Mouse (Mus musculus) CH12.LX (cell line): ENCODE results near the gene Ak9.

Experiments used
- CTCF ChIP-seq, 2 experiments: IDR thresholded peaks in 1 of 2; conservative IDR thresholded peaks in 1 of 2; 2 replicates each; pipeline ENCODE4 v1.5.1; 2011 to 2012; ENCODE audit warnings: low read depth in 2 of 2, low read length in 2 of 2, improper control_type of control experiment in 1 of 2, inconsistent platforms in 1 of 2, mild to moderate bottlenecking in 1 of 2, moderate library complexity in 1 of 2
- E2F4 ChIP-seq: IDR thresholded peaks from 2 replicates; pipeline ENCODE4 v1.6.1; 2011; ENCODE audit warnings: low read depth, low read length, improper control_type of control experiment; ENCODE audit not compliant: insufficient replicate concordance
- MXI1 ChIP-seq: IDR thresholded peaks from 2 replicates; pipeline ENCODE4 v1.6.1; 2011; ENCODE audit warnings: mild to moderate bottlenecking, low read depth, low read length, improper control_type of control experiment
- NELFE ChIP-seq: IDR thresholded peaks from 2 replicates; pipeline ENCODE4 v1.6.1; 2011; ENCODE audit warnings: low read depth, low read length, improper control_type of control experiment
- NRF1 ChIP-seq: IDR thresholded peaks from 2 replicates; pipeline ENCODE4 v1.6.1; 2014; ENCODE audit warnings: low read depth, mild to moderate bottlenecking, inconsistent platforms, low read length, improper control_type of control experiment, moderate library complexity
- PAX5 ChIP-seq: IDR thresholded peaks from 2 replicates; pipeline ENCODE4 v1.6.1; 2012; ENCODE audit warnings: low read length, inconsistent platforms, mixed read lengths
- POLR2A ChIP-seq: IDR thresholded peaks from 2 replicates; pipeline ENCODE4 v1.6.1; 2011; ENCODE audit warnings: low read depth, mild to moderate bottlenecking, improper control_type of control experiment, low read length
- POLR2AphosphoS2 ChIP-seq: IDR thresholded peaks from 2 replicates; pipeline ENCODE4 v1.6.1; 2011; ENCODE audit warnings: low read depth, low read length, improper control_type of control experiment
- SIN3A ChIP-seq: IDR thresholded peaks from 2 replicates; pipeline ENCODE4 v1.6.1; 2012; ENCODE audit warnings: low read length, improper control_type of control experiment, inconsistent platforms
- UBTF ChIP-seq: IDR thresholded peaks from 2 replicates; pipeline ENCODE4 v1.6.1; 2012; ENCODE audit warnings: low read depth, mild to moderate bottlenecking, inconsistent platforms, low read length, improper control_type of control experiment, moderate library complexity
- ZC3H11A ChIP-seq: IDR thresholded peaks from 2 replicates; pipeline ENCODE4 v1.6.1; 2012; ENCODE audit warnings: low read depth, mild to moderate bottlenecking, inconsistent platforms, low read length, improper control_type of control experiment
- ZMIZ1 ChIP-seq: IDR thresholded peaks from 2 replicates; pipeline ENCODE4 v1.6.1; 2012; ENCODE audit warnings: low read depth, mild to moderate bottlenecking, inconsistent platforms, low read length, improper control_type of control experiment
- ZNF384 ChIP-seq: IDR thresholded peaks from 2 replicates; pipeline ENCODE4 v1.6.1; 2012; ENCODE audit warnings: low read depth, low read length, improper control_type of control experiment, inconsistent platforms

GRCm38 (mm10) chr10:41282086-41282485, 21.7 kb upstream of the Ak9 start:
- TF ChIP-seq NRF1 (no peak), POLR2A (no peak), CTCF (conservative IDR thresholded peaks at IDR 0.05 in 1 of 2, IDR thresholded peaks at IDR 0.05 in 1 of 2; ENCODE audit: low read depth in 2 of 2, low read length in 2 of 2) (no peak), MXI1 (no peak), PAX5 (no peak), ZNF384 (no peak), POLR2AphosphoS2 (no peak), ZC3H11A (no peak), UBTF (no peak), E2F4 (no peak), NELFE (no peak), SIN3A (no peak), ZMIZ1 (no peak)
